ENCODE assay signal across 8 mouse cellular contexts in genomic region chr7:45869787-45870186, GRCm38 (mm10). TPM values are rescaled to one million over a fixed set of nuclear protein-coding genes. Genes with fewer than 3 reads are reported as not detected.
A peak's percentile ranks its signal among the peaks of the same experiment; 100 is the strongest.
DNase-seq lines count a peak whose midpoint lies in the region; ATAC-seq and TF ChIP-seq lines count a peak whose summit lies in the region.

No protein-coding gene starts in this region.

- H3K27ac ChIP-seq in kidney, postnatal 0 days: no peak overlapping the region
- peak overlapping the region; percentile 45 for H3K27ac ChIP-seq in forebrain, embryonic 10.5 days
- peak overlapping the region; percentile 78; the same call in 1 of the 2 replicates for H3K27ac ChIP-seq in hindbrain, postnatal 0 days
- H3K27ac ChIP-seq in neural tube, embryonic 12.5 days: no peak overlapping the region
- no peak overlapping the region for H3K27ac ChIP-seq in lung, postnatal 0 days (ENCODE audit: low read length)
- H3K27ac ChIP-seq in thymus, adult 2 months (ENCODE audit: control insufficient read depth, insufficient read depth, low read length): no peak overlapping the region

- H3K36me3 ChIP-seq in kidney, postnatal 0 days (ENCODE audit: insufficient read depth, low read length): no peaks in the 10 kb centered on the region
- H3K36me3 ChIP-seq in forebrain, embryonic 10.5 days (replicated peaks): peaks cover 10% of the 10 kb centered on the region
- H3K36me3 ChIP-seq in hindbrain, postnatal 0 days (ENCODE audit: insufficient read depth, low read length): no peaks in the 10 kb centered on the region
- H3K36me3 ChIP-seq in neural tube, embryonic 12.5 days: 0 out of 2 replicates have a peak, but pooled peaks cover 4% of the 10 kb centered on the region
- H3K36me3 ChIP-seq in lung, postnatal 0 days (ENCODE audit: insufficient read depth, low read length): no peaks in the 10 kb centered on the region
- no peaks in the 10 kb centered on the region for H3K36me3 ChIP-seq in thymus, adult 2 months (ENCODE audit: control insufficient read depth, insufficient read depth, low read length)

- TF ChIP-seq EP300 in lung, postnatal 0 days (IDR thresholded peaks at IDR 0.05): no peak

- H3K9ac ChIP-seq in kidney, postnatal 0 days (ENCODE audit: low read depth, low read length): peak overlapping the region; percentile 37; the same call in 1 of the 2 replicates
- H3K9ac ChIP-seq in hindbrain, postnatal 0 days (replicated peaks; ENCODE audit: low read length): peak overlapping the region; percentile 78
- peak overlapping the region; percentile 36 for H3K9ac ChIP-seq in neural tube, embryonic 12.5 days
- H3K9ac ChIP-seq in lung, postnatal 0 days (replicated peaks; ENCODE audit: low read depth): no peak overlapping the region

- peaks cover 22% of the 10 kb centered on the region; the same call in 1 of the 2 replicates for H3K4me1 ChIP-seq in kidney, postnatal 0 days (replicated peaks; ENCODE audit: insufficient read depth, low read length)
- peaks cover 72% of the 10 kb centered on the region for H3K4me1 ChIP-seq in forebrain, embryonic 10.5 days
- H3K4me1 ChIP-seq in hindbrain, postnatal 0 days (ENCODE audit: insufficient read depth, low read length): peaks cover 27% of the 10 kb centered on the region
- peaks cover 66% of the 10 kb centered on the region for H3K4me1 ChIP-seq in neural tube, embryonic 12.5 days
- peaks cover 9% of the 10 kb centered on the region for H3K4me1 ChIP-seq in lung, postnatal 0 days (ENCODE audit: insufficient read depth, low read depth, low read length)
- peaks cover 23% of the 10 kb centered on the region for H3K4me1 ChIP-seq in thymus, adult 2 months (replicated peaks; ENCODE audit: control insufficient read depth, insufficient read depth, low read length)

- no peak overlapping the region for H3K4me3 ChIP-seq in kidney, postnatal 0 days (replicated peaks; ENCODE audit: low read depth, low read length)
- peak overlapping the region; percentile 47 for H3K4me3 ChIP-seq in forebrain, embryonic 10.5 days
- peak overlapping the region; percentile 72 for H3K4me3 ChIP-seq in hindbrain, postnatal 0 days (ENCODE audit: low read length)
- peak overlapping the region; percentile 27 for H3K4me3 ChIP-seq in neural tube, embryonic 12.5 days
- no peak overlapping the region for H3K4me3 ChIP-seq in lung, postnatal 0 days (ENCODE audit: low read depth, low read length)
- H3K4me3 ChIP-seq in thymus, adult 2 months (ENCODE audit: control insufficient read depth, insufficient read depth, low read length): no peak overlapping the region

- TF ChIP-seq CTCF in kidney, postnatal 0 days (IDR thresholded peaks at IDR 0.05; ENCODE audit: low read depth): no peak
- no peak for TF ChIP-seq CTCF in hindbrain, postnatal 0 days (IDR thresholded peaks at IDR 0.05; ENCODE audit: low read depth)
- TF ChIP-seq CTCF in lung, postnatal 0 days (IDR thresholded peaks at IDR 0.05): no peak
- no peak for TF ChIP-seq CTCF in thymus, adult 2 months (IDR thresholded peaks at IDR 0.05; ENCODE audit: borderline replicate concordance, control insufficient read depth, extremely low read depth, insufficient read depth, low read length, poor library complexity)

- H3K4me2 ChIP-seq in kidney, postnatal 0 days (ENCODE audit: low read length): peak overlapping the region; percentile 52
- peak overlapping the region; percentile 77 for H3K4me2 ChIP-seq in hindbrain, postnatal 0 days (ENCODE audit: low read depth, low read length)
- H3K4me2 ChIP-seq in neural tube, embryonic 12.5 days (replicated peaks): peak overlapping the region; percentile 85
- H3K4me2 ChIP-seq in lung, postnatal 0 days (replicated peaks; ENCODE audit: low read depth, low read length): no peak overlapping the region

- peaks cover 16% of the 10 kb centered on the region for H3K27me3 ChIP-seq in kidney, postnatal 0 days (ENCODE audit: insufficient read depth, low read length)
- H3K27me3 ChIP-seq in forebrain, embryonic 10.5 days (ENCODE audit: poor library complexity, severe bottlenecking): peaks cover 76% of the 10 kb centered on the region
- no peaks in the 10 kb centered on the region for H3K27me3 ChIP-seq in hindbrain, postnatal 0 days (ENCODE audit: insufficient read depth, low read length)
- H3K27me3 ChIP-seq in neural tube, embryonic 12.5 days (replicated peaks): peaks cover 64% of the 10 kb centered on the region
- H3K27me3 ChIP-seq in lung, postnatal 0 days (replicated peaks; ENCODE audit: insufficient read depth, low read length): peaks cover 27% of the 10 kb centered on the region; the same call in 1 of the 2 replicates
- H3K27me3 ChIP-seq in thymus, adult 2 months (ENCODE audit: control insufficient read depth, insufficient read depth, low read length): peaks cover 10% of the 10 kb centered on the region; the same call in 1 of the 2 replicates

- no peaks in the 10 kb centered on the region for H3K9me3 ChIP-seq in kidney, postnatal 0 days (replicated peaks; ENCODE audit: low read length)
- no peaks in the 10 kb centered on the region for H3K9me3 ChIP-seq in forebrain, embryonic 10.5 days
- H3K9me3 ChIP-seq in hindbrain, postnatal 0 days (ENCODE audit: low read length): no peaks in the 10 kb centered on the region
- no peaks in the 10 kb centered on the region for H3K9me3 ChIP-seq in neural tube, embryonic 12.5 days
- H3K9me3 ChIP-seq in lung, postnatal 0 days (ENCODE audit: low read length): no peaks in the 10 kb centered on the region

- TF ChIP-seq POLR2A in thymus, adult 2 months (IDR thresholded peaks at IDR 0.05; ENCODE audit: control insufficient read depth, extremely low read depth, insufficient read depth, low read length, poor library complexity): no peak

- DNase-seq in kidney, postnatal 0 days (ENCODE audit: low spot score): no peak
- no peak for DNase-seq in kidney, adult 9 months
- no peak for DNase-seq in forebrain, embryonic 10.5 days (ENCODE audit: extremely low spot score, low spot score)
- DNase-seq in hindbrain, postnatal 0 days (ENCODE audit: low spot score): peak; percentile 16
- DNase-seq in lung, postnatal 0 days (ENCODE audit: low spot score): no peak
- no peak for DNase-seq in thymus, adult 2 months

- no peak for ATAC-seq in kidney, postnatal 0 days (replicated peaks; ENCODE audit: low FRiP score, low read depth)
- ATAC-seq in hindbrain, postnatal 0 days: no peak
- ATAC-seq in neural tube, embryonic 12.5 days (ENCODE audit: low FRiP score, low read depth): no peak
- ATAC-seq in megakaryocyte progenitor cell, adult 5-6 weeks (replicated peaks; ENCODE audit: poor library complexity): no peak
- ATAC-seq in lung, postnatal 0 days: no peak

- WGBS in kidney, postnatal 0 days: 3% methylated on average over 14 of the region's 14 CpGs
- 4% methylated on average over 14 of the region's 14 CpGs for WGBS in forebrain, embryonic 10.5 days
- WGBS in hindbrain, postnatal 0 days: 5% methylated on average over 14 of the region's 14 CpGs
- WGBS in neural tube, embryonic 12.5 days: 7% methylated on average over 14 of the region's 14 CpGs
- WGBS in lung, postnatal 0 days: 5% methylated on average over 13 of the region's 14 CpGs
- 15% methylated on average over 14 of the region's 14 CpGs for WGBS in thymus, adult 2 months

RNA-seq across cellular contexts. Expression of gene Kdelr1, which starts 2.8 kb away (rescaled TPM):
- 81.3 and 84.5 TPM in 2 replicates for polyA plus RNA-seq in kidney, postnatal 0 days (2015; fragmentation: Nextera tagmentation; extraction: Ambion mirVana)
- 34.1 and 37.0 TPM in 2 replicates for polyA plus RNA-seq in forebrain, embryonic 10.5 days (2016; fragmentation: Nextera tagmentation; extraction: Ambion mirVana)
- 161 and 196 TPM in 2 replicates for total RNA-seq in hindbrain, postnatal 0 days (2014; rRNA removed)
- polyA plus RNA-seq in hindbrain, postnatal 0 days (2015; fragmentation: Nextera tagmentation; extraction: Ambion mirVana): 45.9 and 50.2 TPM in 2 replicates
- 41.8 and 54.4 TPM in 2 replicates for polyA plus RNA-seq in neural tube, embryonic 12.5 days (2016; fragmentation: Nextera tagmentation; extraction: Ambion mirVana)
- total RNA-seq in megakaryocyte progenitor cell, adult 5-6 weeks (2015): 113 and 145 TPM in 2 replicates
- 68.3 and 73.1 TPM in 2 replicates for total RNA-seq in megakaryocyte progenitor cell, adult 5-6 weeks (2017)
- 56.2 and 57.3 TPM in 2 replicates for polyA plus RNA-seq in lung, postnatal 0 days (2015; fragmentation: Nextera tagmentation; extraction: Ambion mirVana)
- 199 and 226 TPM in 2 replicates for polyA plus RNA-seq in thymus, adult 2 months (2012; rRNA removed)

RNA-seq across cellular contexts. Expression of gene Grin2d, which starts 8.4 kb away (rescaled TPM):
- polyA plus RNA-seq in kidney, postnatal 0 days (2015; fragmentation: Nextera tagmentation; extraction: Ambion mirVana): 0.29 and 0.32 TPM in 2 replicates
- 0.09 TPM in 2 replicates for polyA plus RNA-seq in forebrain, embryonic 10.5 days (2016; fragmentation: Nextera tagmentation; extraction: Ambion mirVana)
- total RNA-seq in hindbrain, postnatal 0 days (2014; rRNA removed): 37.8 and 44.9 TPM in 2 replicates
- 4.1 and 4.4 TPM in 2 replicates for polyA plus RNA-seq in hindbrain, postnatal 0 days (2015; fragmentation: Nextera tagmentation; extraction: Ambion mirVana)
- 1.3 and 1.5 TPM in 2 replicates for polyA plus RNA-seq in neural tube, embryonic 12.5 days (2016; fragmentation: Nextera tagmentation; extraction: Ambion mirVana)
- not detected in 2 replicates for total RNA-seq in megakaryocyte progenitor cell, adult 5-6 weeks (2015)
- total RNA-seq in megakaryocyte progenitor cell, adult 5-6 weeks (2017): under 0.01 TPM in 1 of 2 replicates, not detected in the other
- polyA plus RNA-seq in lung, postnatal 0 days (2015; fragmentation: Nextera tagmentation; extraction: Ambion mirVana): 0.62 and 0.75 TPM in 2 replicates
- polyA plus RNA-seq in thymus, adult 2 months (2012; rRNA removed): 1.1 and 1.4 TPM in 2 replicates

RNA-seq across cellular contexts. Expression of gene Syngr4, which starts 26.7 kb away (rescaled TPM):
- 0.96 and 1.6 TPM in 2 replicates for polyA plus RNA-seq in kidney, postnatal 0 days (2015; fragmentation: Nextera tagmentation; extraction: Ambion mirVana)
- 1.3 and 1.9 TPM in 2 replicates for polyA plus RNA-seq in forebrain, embryonic 10.5 days (2016; fragmentation: Nextera tagmentation; extraction: Ambion mirVana)
- not detected in 2 replicates for total RNA-seq in hindbrain, postnatal 0 days (2014; rRNA removed)
- 0.19 and 0.51 TPM in 2 replicates for polyA plus RNA-seq in hindbrain, postnatal 0 days (2015; fragmentation: Nextera tagmentation; extraction: Ambion mirVana)
- polyA plus RNA-seq in neural tube, embryonic 12.5 days (2016; fragmentation: Nextera tagmentation; extraction: Ambion mirVana): 0.22 and 0.56 TPM in 2 replicates
- 1.3 and 1.5 TPM in 2 replicates for total RNA-seq in megakaryocyte progenitor cell, adult 5-6 weeks (2015)
- total RNA-seq in megakaryocyte progenitor cell, adult 5-6 weeks (2017): 2.1 TPM in 1 of 2 replicates, not detected in the other
- polyA plus RNA-seq in lung, postnatal 0 days (2015; fragmentation: Nextera tagmentation; extraction: Ambion mirVana): 0.14 and 0.23 TPM in 2 replicates
- 2.7 and 2.9 TPM in 2 replicates for polyA plus RNA-seq in thymus, adult 2 months (2012; rRNA removed)

RNA-seq across cellular contexts. Expression of gene Tmem143, which starts 27.0 kb away (rescaled TPM):
- 6.2 and 6.7 TPM in 2 replicates for polyA plus RNA-seq in kidney, postnatal 0 days (2015; fragmentation: Nextera tagmentation; extraction: Ambion mirVana)
- 4.2 and 4.8 TPM in 2 replicates for polyA plus RNA-seq in forebrain, embryonic 10.5 days (2016; fragmentation: Nextera tagmentation; extraction: Ambion mirVana)
- total RNA-seq in hindbrain, postnatal 0 days (2014; rRNA removed): 39.2 and 48.8 TPM in 2 replicates
- polyA plus RNA-seq in hindbrain, postnatal 0 days (2015; fragmentation: Nextera tagmentation; extraction: Ambion mirVana): 4.6 and 6.8 TPM in 2 replicates
- polyA plus RNA-seq in neural tube, embryonic 12.5 days (2016; fragmentation: Nextera tagmentation; extraction: Ambion mirVana): 3.9 and 4.4 TPM in 2 replicates
- 5.3 TPM in 2 replicates for total RNA-seq in megakaryocyte progenitor cell, adult 5-6 weeks (2015)
- 8.1 and 17.2 TPM in 2 replicates for total RNA-seq in megakaryocyte progenitor cell, adult 5-6 weeks (2017)
- 3.9 and 4.1 TPM in 2 replicates for polyA plus RNA-seq in lung, postnatal 0 days (2015; fragmentation: Nextera tagmentation; extraction: Ambion mirVana)
- polyA plus RNA-seq in thymus, adult 2 months (2012; rRNA removed): 50.6 and 52.5 TPM in 2 replicates

RNA-seq across cellular contexts. Expression of gene Grwd1, which starts 39.0 kb away (rescaled TPM):
- polyA plus RNA-seq in kidney, postnatal 0 days (2015; fragmentation: Nextera tagmentation; extraction: Ambion mirVana): 50.6 and 53.5 TPM in 2 replicates
- 132 and 137 TPM in 2 replicates for polyA plus RNA-seq in forebrain, embryonic 10.5 days (2016; fragmentation: Nextera tagmentation; extraction: Ambion mirVana)
- 29.1 and 34.6 TPM in 2 replicates for total RNA-seq in hindbrain, postnatal 0 days (2014; rRNA removed)
- 44.6 and 48.6 TPM in 2 replicates for polyA plus RNA-seq in hindbrain, postnatal 0 days (2015; fragmentation: Nextera tagmentation; extraction: Ambion mirVana)
- 48.3 and 50.7 TPM in 2 replicates for polyA plus RNA-seq in neural tube, embryonic 12.5 days (2016; fragmentation: Nextera tagmentation; extraction: Ambion mirVana)
- 22.6 and 25.1 TPM in 2 replicates for total RNA-seq in megakaryocyte progenitor cell, adult 5-6 weeks (2015)
- total RNA-seq in megakaryocyte progenitor cell, adult 5-6 weeks (2017): 24.2 and 26.9 TPM in 2 replicates
- polyA plus RNA-seq in lung, postnatal 0 days (2015; fragmentation: Nextera tagmentation; extraction: Ambion mirVana): 14.8 and 15.1 TPM in 2 replicates
- polyA plus RNA-seq in thymus, adult 2 months (2012; rRNA removed): 22.4 and 27.7 TPM in 2 replicates

Comparison
In these comparisons a context has a peak if more than half of its experiments do, and no peak if none do; other contexts are left out.
1. H3K27ac ChIP-seq: peak in forebrain, embryonic 10.5 days (single experiment) and hindbrain, postnatal 0 days (single experiment); none in kidney, postnatal 0 days (single experiment), neural tube, embryonic 12.5 days (single experiment), lung, postnatal 0 days (single experiment) and thymus, adult 2 months (single experiment).
2. H3K4me3 ChIP-seq: peak in forebrain, embryonic 10.5 days (single experiment), hindbrain, postnatal 0 days (single experiment) and neural tube, embryonic 12.5 days (single experiment); none in kidney, postnatal 0 days (single experiment), lung, postnatal 0 days (single experiment) and thymus, adult 2 months (single experiment).